Mouse (Mus musculus) small intestine, adult 2 months (tissue): ENCODE measurements at regions not wholly inside any gene's neighbourhood (a gene's known extent, or its start where the extent isn't known, plus 50 kb on each side); places are given as distances from the start of the nearest gene placed in this dataset.

ENCODE experiments used
- CTCF ChIP-seq: fragments of 200-500 bp; IDR thresholded peaks from 2 replicates; pipeline ENCODE4 v1.5.1; 2012; ENCODE audit warnings: low read depth, mild to moderate bottlenecking, control low read depth, inconsistent platforms, low read length, moderate library complexity, mixed read lengths; ENCODE audit not compliant: insufficient replicate concordance, insufficient read length; ENCODE audit errors: extremely low read depth
- POLR2A ChIP-seq: fragments of 200-500 bp; IDR thresholded peaks from 2 replicates; pipeline ENCODE4 v1.6.1; 2012; ENCODE audit warnings: low read depth, mild to moderate bottlenecking, control low read depth, inconsistent platforms, low read length, moderate library complexity

DNA sequence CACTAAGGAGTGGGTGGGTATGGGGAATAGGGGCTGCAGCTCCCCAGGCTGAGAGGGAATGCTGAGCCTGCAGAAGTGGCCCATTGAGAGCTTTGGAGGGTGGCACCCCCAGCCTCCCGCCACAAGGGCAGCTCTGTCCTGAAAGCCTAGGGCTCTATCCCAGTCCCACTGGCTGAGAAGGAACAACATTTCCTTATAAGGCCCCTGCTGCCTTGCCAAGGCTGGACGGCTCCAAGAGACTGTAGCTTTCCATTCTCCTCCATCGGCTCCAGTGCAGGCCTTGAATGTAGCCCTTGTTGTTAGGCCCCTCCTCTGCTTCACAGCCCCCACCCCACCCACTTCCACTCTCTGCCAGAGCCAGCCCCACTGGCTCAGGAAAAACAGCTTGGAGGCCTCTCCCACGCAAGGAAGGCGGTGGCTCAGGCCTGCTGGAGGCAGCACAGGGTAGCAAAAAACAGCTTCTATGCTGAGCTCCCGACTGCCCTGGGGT, 111.1 kb upstream of the Lpp start:
- no peak; the same call in 1 of the 2 replicates for TF ChIP-seq CTCF
- no peak for TF ChIP-seq POLR2A
